In genomic region chr1:153900860-153901730, GRCm38 (mm10) we compare ENCODE assay signal across 8 mouse cellular contexts. TPM values are rescaled to one million over a fixed set of nuclear protein-coding genes. Genes with fewer than 3 reads are reported as not detected.
DNase-seq lines count a peak whose midpoint lies in the region; ATAC-seq lines count a peak whose summit lies in the region.

No protein-coding gene starts in this region.

- no peaks in the 10 kb centered on the region for H3K27me3 ChIP-seq in forebrain, embryonic 10.5 days (ENCODE audit: poor library complexity, severe bottlenecking)
- H3K27me3 ChIP-seq in limb, embryonic 12.5 days = no peaks in the 10 kb centered on the region
- no peaks in the 10 kb centered on the region for H3K27me3 ChIP-seq in midbrain, embryonic 11.5 days (ENCODE audit: control insufficient read depth, insufficient read depth, low read length)

- H3K9me3 ChIP-seq in forebrain, embryonic 10.5 days = no peaks in the 10 kb centered on the region
- no peaks in the 10 kb centered on the region for H3K9me3 ChIP-seq in limb, embryonic 12.5 days
- H3K9me3 ChIP-seq in midbrain, embryonic 11.5 days (ENCODE audit: control insufficient read depth, low read length) = no peaks in the 10 kb centered on the region

- peaks cover 54% of the 10 kb centered on the region for H3K4me1 ChIP-seq in forebrain, embryonic 10.5 days
- H3K4me1 ChIP-seq in limb, embryonic 12.5 days (replicated peaks) = peaks cover 16% of the 10 kb centered on the region
- H3K4me1 ChIP-seq in midbrain, embryonic 11.5 days (ENCODE audit: control insufficient read depth, insufficient read depth, low read length) = peaks cover 17% of the 10 kb centered on the region

- peak overlapping the region; percentile 88 for H3K4me3 ChIP-seq in forebrain, embryonic 10.5 days
- peak overlapping the region; percentile 87 for H3K4me3 ChIP-seq in limb, embryonic 12.5 days (replicated peaks)
- peak overlapping the region; percentile 82 for H3K4me3 ChIP-seq in midbrain, embryonic 11.5 days (ENCODE audit: low read depth, low read length)

- peak; percentile 19 to 42 for DNase-seq in adrenal gland, adult 18-20 months (ENCODE audit: low spot score in 2 of 2)
- DNase-seq in adrenal gland, postnatal 4 days (ENCODE audit: low spot score in 2 of 2) = no peak
- DNase-seq in adrenal gland, postnatal 14 days = peak; percentile 76
- peak; percentile 47 for DNase-seq in forebrain, embryonic 10.5 days (ENCODE audit: extremely low spot score, low spot score)
- DNase-seq in heart, postnatal 10 days = peak; percentile 53 to 54
- DNase-seq in midbrain, embryonic 11.5 days (ENCODE audit: low spot score, missing footprints) = peak; percentile 96
- peak; percentile 33 for DNase-seq in thymus, postnatal 14 days

- WGBS in forebrain, embryonic 10.5 days = 3% methylated on average over 25 of the region's 25 CpGs
- WGBS in limb, embryonic 12.5 days = 2% methylated on average over 25 of the region's 25 CpGs
- 2% methylated on average over 25 of the region's 25 CpGs for WGBS in midbrain, embryonic 11.5 days

- peaks cover 35% of the 10 kb centered on the region for H3K36me3 ChIP-seq in forebrain, embryonic 10.5 days (replicated peaks)
- H3K36me3 ChIP-seq in limb, embryonic 12.5 days = peaks cover 36% of the 10 kb centered on the region
- H3K36me3 ChIP-seq in midbrain, embryonic 11.5 days (ENCODE audit: control insufficient read depth, insufficient read depth, low read length) = peaks cover 20% of the 10 kb centered on the region

- intact Hi-C loops in heart, postnatal 10 days (cut with DNase I) = loop anchor here (2.0 kb wide), 1 partner anchor 18 kb away; no protein-coding TSS in a partner anchor

- H3K4me2 ChIP-seq in limb, embryonic 12.5 days = peak overlapping the region; percentile 81
- H3K4me2 ChIP-seq in midbrain, embryonic 11.5 days = peak overlapping the region; percentile 84

- peak overlapping the region; percentile 97 for H3K27ac ChIP-seq in forebrain, embryonic 10.5 days
- peak overlapping the region; percentile 97 for H3K27ac ChIP-seq in limb, embryonic 12.5 days
- peak overlapping the region; percentile 97 for H3K27ac ChIP-seq in midbrain, embryonic 11.5 days (ENCODE audit: low read depth, low read length)

- ATAC-seq in limb, embryonic 12.5 days (ENCODE audit: insufficient number of reproducible peaks, insufficient read depth, low FRiP score, low TSS enrichment, low read depth) = no peak
- no peak for ATAC-seq in midbrain, embryonic 11.5 days (ENCODE audit: low FRiP score)

- H3K9ac ChIP-seq in limb, embryonic 12.5 days (replicated peaks) = peak overlapping the region; percentile 90
- H3K9ac ChIP-seq in midbrain, embryonic 11.5 days (ENCODE audit: low read length) = peak overlapping the region; percentile 93

RNA-seq across cellular contexts. Expression of gene Teddm2, which starts 1.1 kb away (rescaled TPM):
- total RNA-seq in adrenal gland, adult 18-20 months (2021) = under 1 TPM; 0.19 to 0.23 TPM
- total RNA-seq in adrenal gland, postnatal 4 days (2021) = 1 to 10 TPM; 1.0 to 1.4 TPM
- total RNA-seq in adrenal gland, postnatal 14 days (2021) = 0.26 and 0.53 TPM in 2 replicates
- 0.33 and 0.39 TPM in 2 replicates for polyA plus RNA-seq in forebrain, embryonic 10.5 days (2016; fragmentation: Nextera tagmentation; extraction: Ambion mirVana)
- under 1 TPM; 0.30 to 0.69 TPM for total RNA-seq in heart, postnatal 10 days (2021)
- polyA plus RNA-seq in limb, embryonic 12.5 days (2016; fragmentation: Nextera tagmentation; extraction: Ambion mirVana) = 0.74 and 0.90 TPM in 2 replicates
- 0.43 and 0.48 TPM in 2 replicates for polyA plus RNA-seq in midbrain, embryonic 11.5 days (2014; fragmentation: Nextera tagmentation; extraction: Ambion mirVana)

RNA-seq across cellular contexts. Expression of gene Glul, which starts 1.4 kb away (rescaled TPM):
- total RNA-seq in adrenal gland, adult 18-20 months (2021) = 1,000 to 10,000 TPM; 1,052 to 1,177 TPM
- total RNA-seq in adrenal gland, postnatal 4 days (2021) = 100 to 1,000 TPM; 455 to 494 TPM
- total RNA-seq in adrenal gland, postnatal 14 days (2021) = 950 and 1,478 TPM in 2 replicates
- 129 and 136 TPM in 2 replicates for polyA plus RNA-seq in forebrain, embryonic 10.5 days (2016; fragmentation: Nextera tagmentation; extraction: Ambion mirVana)
- total RNA-seq in heart, postnatal 10 days (2021) = 100 to 1,000 TPM; 208 to 345 TPM
- polyA plus RNA-seq in limb, embryonic 12.5 days (2016; fragmentation: Nextera tagmentation; extraction: Ambion mirVana) = 105 TPM in 2 replicates
- 121 and 130 TPM in 2 replicates for polyA plus RNA-seq in midbrain, embryonic 11.5 days (2014; fragmentation: Nextera tagmentation; extraction: Ambion mirVana)

RNA-seq across cellular contexts. Expression of gene Teddm1a, which starts 9.6 kb away (rescaled TPM):
- total RNA-seq in adrenal gland, adult 18-20 months (2021) = not detected
- total RNA-seq in adrenal gland, postnatal 4 days (2021) = not detected
- total RNA-seq in adrenal gland, postnatal 14 days (2021) = not detected in 2 replicates
- polyA plus RNA-seq in forebrain, embryonic 10.5 days (2016; fragmentation: Nextera tagmentation; extraction: Ambion mirVana) = not detected in 2 replicates
- not detected for total RNA-seq in heart, postnatal 10 days (2021)
- not detected in 2 replicates for polyA plus RNA-seq in limb, embryonic 12.5 days (2016; fragmentation: Nextera tagmentation; extraction: Ambion mirVana)
- polyA plus RNA-seq in midbrain, embryonic 11.5 days (2014; fragmentation: Nextera tagmentation; extraction: Ambion mirVana) = not detected in 2 replicates

RNA-seq across cellular contexts. Expression of gene Teddm1b, which starts 26.9 kb away (rescaled TPM):
- total RNA-seq in adrenal gland, adult 18-20 months (2021) = not detected
- total RNA-seq in adrenal gland, postnatal 4 days (2021) = not detected
- not detected in 2 replicates for total RNA-seq in adrenal gland, postnatal 14 days (2021)
- polyA plus RNA-seq in forebrain, embryonic 10.5 days (2016; fragmentation: Nextera tagmentation; extraction: Ambion mirVana) = 0.60 and 0.61 TPM in 2 replicates
- total RNA-seq in heart, postnatal 10 days (2021) = not detected
- 0.44 and 0.47 TPM in 2 replicates for polyA plus RNA-seq in limb, embryonic 12.5 days (2016; fragmentation: Nextera tagmentation; extraction: Ambion mirVana)
- polyA plus RNA-seq in midbrain, embryonic 11.5 days (2014; fragmentation: Nextera tagmentation; extraction: Ambion mirVana) = 0.77 and 0.79 TPM in 2 replicates

RNA-seq across cellular contexts. Expression of gene Rgsl1, which starts 57.2 kb away (rescaled TPM):
- under 1 TPM in 1 of 2 experiments, not detected in 1; 0.29 TPM for total RNA-seq in adrenal gland, adult 18-20 months (2021)
- total RNA-seq in adrenal gland, postnatal 4 days (2021) = under 1 TPM in 1 of 2 experiments, not detected in 1; 0.11 TPM
- total RNA-seq in adrenal gland, postnatal 14 days (2021) = 0.30 TPM in 1 of 2 replicates, not detected in the other
- not detected in 2 replicates for polyA plus RNA-seq in forebrain, embryonic 10.5 days (2016; fragmentation: Nextera tagmentation; extraction: Ambion mirVana)
- not detected for total RNA-seq in heart, postnatal 10 days (2021)
- polyA plus RNA-seq in limb, embryonic 12.5 days (2016; fragmentation: Nextera tagmentation; extraction: Ambion mirVana) = not detected in 2 replicates
- not detected in 2 replicates for polyA plus RNA-seq in midbrain, embryonic 11.5 days (2014; fragmentation: Nextera tagmentation; extraction: Ambion mirVana)

Comparison
In these comparisons a context has a peak if more than half of its experiments do, and no peak if none do; other contexts are left out.
1. DNase-seq: peak in adrenal gland, adult 18-20 months (2 of 2), adrenal gland, postnatal 14 days (single experiment), forebrain, embryonic 10.5 days (single experiment), heart, postnatal 10 days (2 of 2), midbrain, embryonic 11.5 days (single experiment) and thymus, postnatal 14 days (single experiment); none in adrenal gland, postnatal 4 days (0 of 2).
2. Peak in every context shown above with its lines, with median percentiles within 50 percentile points of each other: H3K27ac ChIP-seq and H3K4me3 ChIP-seq.